ENCODE assay signal across 8 mouse cellular contexts in the genomic region with DNA sequence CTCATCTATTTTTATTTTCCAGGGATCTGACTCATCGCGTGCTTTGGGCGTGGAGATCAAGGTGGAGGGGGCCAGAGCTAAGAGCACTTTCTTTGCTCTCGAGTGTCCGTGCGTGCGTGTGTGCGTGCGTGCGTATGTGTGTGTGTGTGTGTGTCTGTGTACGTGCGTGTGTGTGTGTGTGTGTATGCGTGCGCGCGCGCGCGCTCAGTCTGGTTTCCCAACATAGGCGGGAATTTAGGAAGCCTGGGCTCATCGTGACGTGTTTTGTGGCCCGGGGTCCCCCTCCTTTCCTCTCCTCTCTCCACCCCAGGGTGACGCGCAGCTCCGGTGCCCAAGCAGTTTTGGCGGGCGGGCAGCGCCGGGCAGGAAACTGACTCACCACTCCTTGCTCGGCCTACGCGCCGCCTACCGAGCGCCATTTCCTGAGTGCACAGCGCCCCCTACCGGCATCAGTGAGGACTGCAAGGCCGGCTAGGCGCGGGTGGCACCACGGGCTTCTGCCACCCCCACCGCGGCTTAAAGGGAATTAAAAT. TPM values are rescaled to one million over a fixed set of nuclear protein-coding genes. Genes with fewer than 3 reads are reported as not detected.
DNase-seq lines count a peak whose midpoint lies in the region; ATAC-seq and TF ChIP-seq lines count a peak whose summit lies in the region.

No protein-coding gene starts in this region.

- 1% methylated on average over 44 of the region's 44 CpGs for WGBS in heart, embryonic 11.5 days (ENCODE audit: insufficient replicate concordance)
- WGBS in kidney, embryonic 16.5 days: under 1% methylated on average over 44 of the region's 44 CpGs

- H3K36me3 ChIP-seq in C2C12 (ENCODE audit: control insufficient read depth, insufficient read depth): peaks cover 44% of the 10 kb centered on the region
- H3K36me3 ChIP-seq in heart, embryonic 11.5 days (ENCODE audit: control insufficient read depth, insufficient read depth, low read length): no peaks in the 10 kb centered on the region
- H3K36me3 ChIP-seq in kidney, embryonic 16.5 days (ENCODE audit: insufficient read depth, low read length): no peaks in the 10 kb centered on the region

- peaks cover 64% of the 10 kb centered on the region for H3K79me2 ChIP-seq in C2C12 (ENCODE audit: control insufficient read depth, insufficient read depth)

- no peaks in the 10 kb centered on the region for H3K9me3 ChIP-seq in heart, embryonic 11.5 days (replicated peaks; ENCODE audit: control insufficient read depth, low read length)
- H3K9me3 ChIP-seq in kidney, embryonic 16.5 days (ENCODE audit: low read length): no peaks in the 10 kb centered on the region

- H3K9ac ChIP-seq in heart, embryonic 11.5 days (ENCODE audit: low read depth, low read length): peak overlapping the region; percentile 71
- H3K9ac ChIP-seq in kidney, embryonic 16.5 days (replicated peaks; ENCODE audit: low read length): peak overlapping the region; percentile 63

- H3K79me3 ChIP-seq in C2C12 (ENCODE audit: low read depth): peaks cover 40% of the 10 kb centered on the region

- ATAC-seq in erythroblast, adult 5-6 weeks (replicated peaks; ENCODE audit: low FRiP score, poor library complexity, severe bottlenecking): peak; percentile 69
- 0 out of 2 replicates have a peak, but pooled peaks have one; percentile 52 for ATAC-seq in heart, embryonic 11.5 days (replicated peaks; ENCODE audit: insufficient number of reproducible peaks, low FRiP score, low TSS enrichment)
- peak; percentile 82 for ATAC-seq in kidney, embryonic 16.5 days (ENCODE audit: low FRiP score, low TSS enrichment)

- peak overlapping the region; percentile 68 for H3K4me2 ChIP-seq in heart, embryonic 11.5 days
- H3K4me2 ChIP-seq in kidney, embryonic 16.5 days (replicated peaks; ENCODE audit: low read depth, low read length): peak overlapping the region; percentile 85

- H3ac ChIP-seq in C2C12 (ENCODE audit: control insufficient read depth, insufficient read length, low read depth): peak overlapping the region; percentile 94

- H3K4me1 ChIP-seq in heart, embryonic 11.5 days (ENCODE audit: control insufficient read depth, insufficient read depth, low read length): no peaks in the 10 kb centered on the region; the same call in 1 of the 2 replicates
- peaks cover 24% of the 10 kb centered on the region for H3K4me1 ChIP-seq in kidney, embryonic 16.5 days (ENCODE audit: insufficient read depth, low read length)

- no peak for TF ChIP-seq POLR2A in brain, embryonic 14.5 days (IDR thresholded peaks at IDR 0.05; ENCODE audit: borderline replicate concordance, extremely low read depth, insufficient read depth, insufficient read length, poor library complexity, severe bottlenecking)

- peak overlapping the region; percentile 46; the same call in 1 of the 2 replicates for H3K27ac ChIP-seq in heart, embryonic 11.5 days (ENCODE audit: low read depth, low read length)
- H3K27ac ChIP-seq in kidney, embryonic 16.5 days (ENCODE audit: low read length): 0 out of 2 replicates have a peak overlapping the region, but pooled peaks have one; percentile 29

- peak; percentile 98 for TF ChIP-seq CTCF in C2C12 (IDR thresholded peaks at IDR 0.05; ENCODE audit: control insufficient read depth, insufficient read depth, insufficient read length)
- peak; percentile 97 for TF ChIP-seq CTCF in brain, embryonic 14.5 days (IDR thresholded peaks at IDR 0.05; ENCODE audit: borderline replicate concordance, extremely low read depth, insufficient read depth, insufficient read length)

- peak overlapping the region; percentile 91 for H3K4me3 ChIP-seq in C2C12 (ENCODE audit: insufficient read depth, poor library complexity, severe bottlenecking)
- H3K4me3 ChIP-seq in heart, embryonic 11.5 days (ENCODE audit: low read depth, low read length): peak overlapping the region; percentile 43
- H3K4me3 ChIP-seq in kidney, embryonic 16.5 days (ENCODE audit: low read length): peak overlapping the region; percentile 51

- peak; percentile 95 for DNase-seq in brain, embryonic 14.5 days (ENCODE audit: low read depth)
- DNase-seq in liver: peak; percentile 88
- DNase-seq in monocyte, adult 2 months (ENCODE audit: low read depth in 1 of 2, low spot score in 2 of 2): peak; percentile 98 to 99
- DNase-seq in spleen, postnatal 14 days (ENCODE audit: low spot score in 2 of 2): peak; percentile 88 to 95

- H3K27me3 ChIP-seq in C2C12 (ENCODE audit: control insufficient read depth, insufficient read depth, insufficient read length): no peaks in the 10 kb centered on the region
- H3K27me3 ChIP-seq in heart, embryonic 11.5 days (ENCODE audit: control insufficient read depth, insufficient read depth, low read length): peaks cover 11% of the 10 kb centered on the region
- H3K27me3 ChIP-seq in kidney, embryonic 16.5 days (ENCODE audit: insufficient read depth, low read length): peaks cover 18% of the 10 kb centered on the region; the same call in 1 of the 2 replicates

TF ChIP-seq in C2C12, 6 proteins besides CTCF, POLR2A, EP300 and RAD21:
- TF ChIP-seq CEBPB (IDR thresholded peaks at IDR 0.05; ENCODE audit: low read depth) (no peak), MYOD1 (IDR thresholded peaks at IDR 0.05; ENCODE audit: control insufficient read depth, insufficient read length, low read depth) (no peak), MAX (IDR thresholded peaks at IDR 0.05) (peak; percentile 31), FOSL1 (IDR thresholded peaks at IDR 0.05; ENCODE audit: insufficient read depth, low read length, poor library complexity, severe bottlenecking) (no peak)

RNA-seq across cellular contexts. Expression of a gene that starts 4.5 kb away (rescaled TPM):
- 236 TPM for polyA plus RNA-seq in C2C12 (2012; fragmentation: generic; extraction: Trizol)
- polyA plus RNA-seq in brain, embryonic 14.5 days (2012; rRNA removed): 23.9 and 28.9 TPM in 2 replicates
- total RNA-seq in erythroblast, adult 5-6 weeks (2015; ENCODE audit: low replicate concordance): 0.63 and 4.6 TPM in 2 replicates
- total RNA-seq in erythroblast, adult 5-6 weeks (2017; ENCODE audit: low replicate concordance): 0.34 and 0.42 TPM in 2 replicates
- 39.3 TPM in 2 replicates for polyA plus RNA-seq in heart, embryonic 11.5 days (2014; fragmentation: Nextera tagmentation; extraction: Ambion mirVana)
- polyA plus RNA-seq in kidney, embryonic 16.5 days (2015; fragmentation: Nextera tagmentation; extraction: Ambion mirVana): 74.1 and 81.3 TPM in 2 replicates

RNA-seq across cellular contexts. Expression of a gene that starts 18.7 kb away (rescaled TPM):
- polyA plus RNA-seq in C2C12 (2012; fragmentation: generic; extraction: Trizol): 0.06 TPM
- polyA plus RNA-seq in brain, embryonic 14.5 days (2012; rRNA removed): 0.23 and 0.49 TPM in 2 replicates
- 34.8 and 43.7 TPM in 2 replicates for total RNA-seq in erythroblast, adult 5-6 weeks (2015; ENCODE audit: low replicate concordance)
- 31.5 and 38.7 TPM in 2 replicates for total RNA-seq in erythroblast, adult 5-6 weeks (2017; ENCODE audit: low replicate concordance)
- polyA plus RNA-seq in heart, embryonic 11.5 days (2014; fragmentation: Nextera tagmentation; extraction: Ambion mirVana): 0.20 TPM in 1 of 2 replicates, not detected in the other
- 0.12 and 0.26 TPM in 2 replicates for polyA plus RNA-seq in kidney, embryonic 16.5 days (2015; fragmentation: Nextera tagmentation; extraction: Ambion mirVana)

Comparison
In these comparisons a context has a peak if more than half of its experiments do, and no peak if none do; other contexts are left out.
1. Peak in every context shown above with its lines: DNase-seq, ATAC-seq, H3K4me3 ChIP-seq and H3K27ac ChIP-seq.